Mouse (Mus musculus) liver, embryonic 14.5 days (tissue): ENCODE data around the gene Fam32a.

ENCODE experiments used
- CTCF ChIP-seq: IDR thresholded peaks from 2 replicates; pipeline ENCODE4 v1.5.1; 2016; ENCODE audit warnings: antibody characterized with exemption, low read depth, control low read depth
- EP300 ChIP-seq: IDR thresholded peaks from 2 replicates; pipeline ENCODE4 v1.6.1; 2016; ENCODE audit warnings: antibody characterized with exemption, low read depth

DNA sequence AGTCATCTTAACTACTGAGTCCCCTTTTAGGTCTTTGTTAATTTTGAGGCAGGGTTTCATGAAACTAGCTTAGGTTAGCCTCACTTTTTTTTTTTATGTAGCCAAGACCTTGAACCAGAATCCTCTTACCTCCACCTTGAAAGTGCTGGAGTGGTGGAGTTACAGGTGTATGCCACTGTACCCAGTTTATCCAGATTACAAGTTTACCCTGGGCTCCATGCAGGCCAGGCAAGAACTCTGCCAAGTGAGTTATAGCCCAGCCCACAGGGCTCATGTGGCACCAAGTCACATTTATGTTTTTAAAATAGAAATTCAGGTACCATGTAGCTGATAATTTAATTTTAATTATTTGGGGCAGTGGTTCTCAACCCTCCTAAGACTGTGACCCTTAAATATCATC is 41.9 kb downstream of the Fam32a start:
- no peak for TF ChIP-seq CTCF
- TF ChIP-seq EP300 = no peak
